Mouse (Mus musculus): Measurements from ENCODE around the gene Atp6v1g3.

Atp6v1g3 gene

GRCm38 (mm10) chr1:138289455-138290425 lies 16.2 kb downstream of the Atp6v1g3 start:
- peak; percentile 81 for DNase-seq (ENCODE audit: inconsistent ontology term)

- no peak for DNase-seq (ENCODE audit: inconsistent ontology term)
Measured at GRCm38 (mm10) chr1:138291463-138291862, 17.9 kb downstream of the Atp6v1g3 start.

GRCm38 (mm10) chr1:138294487-138294886 lies 20.9 kb downstream of the Atp6v1g3 start:
- DNase-seq (ENCODE audit: inconsistent ontology term), result no peak

- no peak for DNase-seq (ENCODE audit: inconsistent ontology term)
Measured at GRCm38 (mm10) chr1:138298156-138298555, 24.6 kb downstream of the Atp6v1g3 start.

GRCm38 (mm10) chr1:138299576-138299975 lies 26.0 kb downstream of the Atp6v1g3 start:
- no peak for DNase-seq (ENCODE audit: inconsistent ontology term)

- no peak for DNase-seq (ENCODE audit: inconsistent ontology term)
Measured at GRCm38 (mm10) chr1:138301920-138302319, 28.4 kb downstream of the Atp6v1g3 start.

- no peak for DNase-seq (ENCODE audit: inconsistent ontology term)
Measured at GRCm38 (mm10) chr1:138302756-138303155, 29.2 kb downstream of the Atp6v1g3 start.

- no peak for DNase-seq (ENCODE audit: inconsistent ontology term)
Measured at GRCm38 (mm10) chr1:138303296-138303695, 29.8 kb downstream of the Atp6v1g3 start.

GRCm38 (mm10) chr1:138304141-138304915 lies 30.8 kb downstream of the Atp6v1g3 start:
- no peak for DNase-seq (ENCODE audit: inconsistent ontology term)

GRCm38 (mm10) chr1:138322657-138323056 lies 49.1 kb downstream of the Atp6v1g3 start:
- DNase-seq (ENCODE audit: inconsistent ontology term), result no peak

- DNase-seq (ENCODE audit: inconsistent ontology term), result no peak
Measured at GRCm38 (mm10) chr1:138323076-138323630, 49.6 kb downstream of the Atp6v1g3 start.

GRCm38 (mm10) chr1:138326091-138326490 lies 52.6 kb downstream of the Atp6v1g3 start:
- no peak for DNase-seq (ENCODE audit: inconsistent ontology term)

- DNase-seq (ENCODE audit: inconsistent ontology term), result no peak
Measured at GRCm38 (mm10) chr1:138326566-138326965, 53.0 kb downstream of the Atp6v1g3 start.

GRCm38 (mm10) chr1:138327466-138328245 lies 54.1 kb downstream of the Atp6v1g3 start:
- DNase-seq (ENCODE audit: inconsistent ontology term), result no peak

- DNase-seq (ENCODE audit: inconsistent ontology term), result peak; percentile 55
Measured at GRCm38 (mm10) chr1:138328320-138328719, 54.8 kb downstream of the Atp6v1g3 start.

- DNase-seq (ENCODE audit: inconsistent ontology term), result no peak
Measured at GRCm38 (mm10) chr1:138330556-138330955, 57.0 kb downstream of the Atp6v1g3 start.

GRCm38 (mm10) chr1:138331596-138331995 lies 58.1 kb downstream of the Atp6v1g3 start:
- no peak for DNase-seq (ENCODE audit: inconsistent ontology term)

GRCm38 (mm10) chr1:138334701-138335100 lies 61.2 kb downstream of the Atp6v1g3 start:
- DNase-seq (ENCODE audit: inconsistent ontology term), result no peak

GRCm38 (mm10) chr1:138337417-138337816 lies 63.9 kb downstream of the Atp6v1g3 start:
- DNase-seq (ENCODE audit: inconsistent ontology term), result no peak
